Mouse (Mus musculus): ENCODE results near the gene Spn. TPM values are rescaled to one million over a fixed set of nuclear protein-coding genes. Genes with fewer than 3 reads are reported as not detected.
A peak's percentile ranks its signal among the peaks of the same experiment; 100 is the strongest.

Spn gene
- polyA plus RNA-seq, 1 experiment from 2014 or later = not detected

DNA sequence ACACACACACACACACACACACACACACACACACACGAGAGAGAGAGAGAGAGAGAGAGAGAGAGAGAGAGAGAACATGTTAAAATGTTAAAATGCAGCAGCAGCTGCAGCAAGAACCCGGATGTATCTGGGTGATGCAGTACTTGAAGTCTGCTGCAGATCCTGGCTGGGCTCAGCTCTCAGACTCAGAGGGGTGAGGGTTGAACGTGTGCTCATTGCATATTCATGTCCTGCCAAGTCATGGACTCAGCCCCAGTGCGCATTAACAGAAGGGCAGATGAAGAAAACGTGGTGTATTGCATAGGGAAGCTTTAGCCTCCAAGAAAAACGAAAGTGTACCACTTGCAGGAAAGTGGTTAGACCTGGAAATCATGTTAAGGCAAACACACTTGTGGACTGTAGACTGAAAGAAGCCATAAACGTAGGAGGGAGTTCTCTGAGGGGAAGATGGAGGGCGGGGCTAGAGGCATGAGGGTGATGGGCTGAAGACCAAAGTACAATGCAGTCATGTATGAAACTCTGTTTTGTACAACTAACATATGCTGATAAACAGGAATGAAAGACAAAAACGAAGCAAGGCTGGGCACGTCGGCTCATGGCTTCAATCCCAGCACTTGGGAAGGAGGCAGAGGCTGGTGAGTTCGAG lies 23.9 kb downstream of the Spn start:
- H3K36me3 ChIP-seq = no peaks in the 10 kb centered on the region
- H3K27me3 ChIP-seq = no peaks in the 10 kb centered on the region
- ATAC-seq (replicated peaks) = no peak
- no peak overlapping the region for H3K27ac ChIP-seq (replicated peaks)
- peaks cover 6% of the 10 kb centered on the region; the same call in 1 of the 2 replicates for H3K4me1 ChIP-seq
- no peak overlapping the region for H3K9ac ChIP-seq (replicated peaks)
- no peak overlapping the region for H3K4me3 ChIP-seq
- no peaks in the 10 kb centered on the region for H3K9me3 ChIP-seq
- no peak overlapping the region for H3K4me2 ChIP-seq (replicated peaks)
- WGBS = 48% methylated on average over 12 of the region's 12 CpGs

DNA sequence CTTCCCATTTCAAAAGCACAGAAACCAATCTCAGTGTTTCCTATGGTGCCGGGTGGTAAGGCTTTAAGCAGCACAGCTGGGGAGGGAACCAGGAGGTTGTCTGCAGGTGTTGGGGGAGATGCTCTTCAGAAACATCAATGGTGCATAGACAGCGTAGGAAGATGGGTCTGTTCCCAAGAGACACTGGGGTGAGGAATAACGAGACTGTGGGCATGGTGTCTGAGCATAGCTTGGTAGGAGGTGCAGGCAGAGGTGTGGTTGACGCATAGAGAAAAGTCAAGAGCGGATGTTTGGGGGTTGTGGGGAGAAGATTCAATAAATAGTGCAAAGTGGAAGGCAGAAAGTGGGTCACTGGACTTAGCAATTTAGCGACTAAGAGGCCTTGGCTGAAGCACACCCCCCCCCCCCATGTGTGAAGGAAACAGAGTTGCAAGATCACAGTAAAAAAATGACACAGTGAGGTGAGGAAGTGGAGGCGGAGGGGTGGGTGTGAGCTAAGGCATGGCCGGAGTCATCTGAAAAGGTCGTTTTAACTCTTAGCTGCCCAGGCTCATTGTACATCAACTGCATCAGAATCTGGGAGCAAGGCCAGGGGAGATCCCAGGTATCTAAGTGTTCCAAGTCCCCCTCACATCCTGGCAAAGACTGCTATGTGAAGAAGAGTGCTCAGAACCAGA lies 24.6 kb downstream of the Spn start:
- Histone ChIP-seq H3K9ac (replicated peaks) (no peak overlapping the region), H3K4me3 (no peak overlapping the region), H3K36me3 (no peaks in the 10 kb centered on the region), H3K4me1 (peaks cover 6% of the 10 kb centered on the region; the same call in 1 of the 2 replicates), H3K9me3 (no peaks in the 10 kb centered on the region), H3K27ac (replicated peaks) (no peak overlapping the region), H3K4me2 (replicated peaks) (no peak overlapping the region), H3K27me3 (no peaks in the 10 kb centered on the region)
- ATAC-seq (replicated peaks) = no peak
- WGBS = 54% methylated on average over 9 of the region's 9 CpGs

DNA sequence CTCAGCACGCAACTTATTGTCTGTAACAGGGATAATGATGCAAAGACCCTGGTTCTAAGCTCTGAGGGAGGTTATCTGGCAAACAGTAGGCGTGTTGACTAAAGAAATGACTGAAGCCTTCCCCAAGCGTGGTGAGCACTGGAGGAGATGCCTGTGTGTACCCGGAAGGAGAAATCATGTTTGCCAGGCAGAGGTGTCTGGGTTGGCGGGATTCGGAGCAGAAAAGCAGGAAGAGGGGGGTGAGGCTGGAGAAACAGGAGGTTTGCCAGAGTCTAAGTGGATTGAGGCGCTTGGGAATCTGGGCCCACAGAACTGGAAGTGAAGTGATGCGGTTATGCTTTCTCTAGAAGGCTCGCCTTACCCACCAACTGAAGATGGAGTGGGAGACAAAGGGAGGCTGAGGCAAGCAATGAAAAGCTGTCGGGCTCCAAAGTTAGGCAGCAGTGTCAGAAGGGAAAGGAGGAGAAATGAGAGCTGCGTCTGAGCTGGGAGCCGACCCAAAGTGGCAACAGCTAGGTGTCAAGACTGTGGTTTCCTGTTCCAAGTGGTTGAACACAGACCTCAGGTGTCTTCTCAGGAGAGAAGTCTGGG lies 25.3 kb downstream of the Spn start:
- H3K4me3 ChIP-seq = no peak overlapping the region

DNA sequence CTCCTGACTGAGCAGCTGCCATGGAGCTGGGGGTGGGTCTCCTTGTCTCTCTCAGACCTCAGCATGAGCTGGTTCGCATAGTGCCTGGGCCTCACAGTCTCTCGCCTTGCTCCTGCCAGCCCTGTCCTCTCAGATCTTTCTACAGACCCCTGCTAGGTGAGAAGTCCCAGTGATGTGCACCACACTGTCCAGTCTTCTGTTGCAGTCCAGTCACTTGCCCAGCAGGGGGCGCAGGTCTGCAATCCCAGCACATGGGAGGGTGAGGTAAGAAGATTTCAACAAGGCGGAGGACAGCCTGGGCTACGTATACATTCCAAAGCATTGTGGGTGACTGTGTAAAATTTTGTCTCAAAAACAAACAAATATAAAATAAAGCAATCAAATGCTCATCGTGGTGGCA lies 26.2 kb downstream of the Spn start:
- H3K9me3 ChIP-seq = no peaks in the 10 kb centered on the region
- WGBS = 45% methylated on average over 6 of the region's 6 CpGs
- H3K9ac ChIP-seq (replicated peaks) = no peak overlapping the region
- H3K27ac ChIP-seq (replicated peaks) = no peak overlapping the region
- H3K4me1 ChIP-seq = peaks cover 6% of the 10 kb centered on the region; the same call in 1 of the 2 replicates
- no peaks in the 10 kb centered on the region for H3K27me3 ChIP-seq
- H3K4me2 ChIP-seq (replicated peaks) = no peak overlapping the region
- ATAC-seq (replicated peaks) = 0 out of 2 replicates have a peak, but pooled peaks have one; percentile 6
- H3K4me3 ChIP-seq = no peak overlapping the region
- H3K36me3 ChIP-seq = no peaks in the 10 kb centered on the region

More for the DNA sequence above, 25.3 kb downstream of the Spn start:
- Histone ChIP-seq H3K27ac (replicated peaks) (no peak overlapping the region), H3K4me1 (peaks cover 6% of the 10 kb centered on the region; the same call in 1 of the 2 replicates), H3K27me3 (no peaks in the 10 kb centered on the region), H3K4me2 (replicated peaks) (no peak overlapping the region), H3K9me3 (no peaks in the 10 kb centered on the region), H3K9ac (replicated peaks) (no peak overlapping the region), H3K36me3 (no peaks in the 10 kb centered on the region)
- ATAC-seq (replicated peaks) = no peak
- 82% methylated on average over 12 of the region's 12 CpGs for WGBS

DNA sequence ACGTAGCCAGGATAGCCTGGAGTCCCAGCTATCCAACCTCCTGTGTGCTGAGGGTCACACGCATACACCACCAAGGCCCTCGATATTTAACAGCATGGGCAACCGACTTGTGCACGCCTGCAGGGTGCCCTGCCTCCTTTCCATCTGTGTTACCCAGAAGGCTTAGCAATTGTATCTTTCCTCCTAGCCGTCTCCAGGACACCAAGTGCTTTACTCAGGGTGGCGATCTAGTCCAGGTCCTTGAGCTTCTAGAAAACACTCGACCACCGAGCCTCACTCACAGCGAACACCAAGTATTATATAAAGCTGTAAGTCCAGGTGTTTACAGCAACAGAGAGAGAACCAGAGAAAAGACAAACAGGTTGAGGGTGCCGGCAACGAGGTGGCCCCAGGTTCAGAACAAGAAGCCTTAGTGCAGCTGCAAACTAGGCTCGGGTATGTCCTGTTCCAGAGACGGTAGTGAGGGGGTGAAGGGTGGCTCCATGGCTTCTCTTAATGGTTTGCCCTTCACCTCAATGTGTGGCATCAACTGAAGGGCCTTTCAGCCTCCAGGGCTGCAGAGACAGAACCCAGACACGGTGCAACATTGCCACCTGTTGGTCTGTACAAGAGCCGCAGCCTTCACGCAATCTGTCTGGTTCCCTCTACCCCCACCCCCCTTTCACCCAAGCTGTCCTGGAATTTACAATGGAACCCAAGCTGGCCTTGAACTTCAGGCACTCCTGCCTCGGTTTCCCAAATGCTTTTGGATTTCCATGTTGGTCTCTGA lies 27.2 kb downstream of the Spn start:
- H3K4me2 ChIP-seq (replicated peaks) = no peak overlapping the region
- H3K9ac ChIP-seq (replicated peaks) = no peak overlapping the region
- H3K27ac ChIP-seq (replicated peaks) = no peak overlapping the region
- H3K9me3 ChIP-seq = no peaks in the 10 kb centered on the region
- H3K4me1 ChIP-seq = peaks cover 6% of the 10 kb centered on the region; the same call in 1 of the 2 replicates
- H3K36me3 ChIP-seq = no peaks in the 10 kb centered on the region
- WGBS = 50% methylated on average over 18 of the region's 18 CpGs
- H3K27me3 ChIP-seq = no peaks in the 10 kb centered on the region
- peak; percentile 65 for ATAC-seq (replicated peaks)
- no peak overlapping the region for H3K4me3 ChIP-seq

- H3K27me3 ChIP-seq = no peaks in the 10 kb centered on the region
- no peak overlapping the region for H3K4me2 ChIP-seq (replicated peaks)
- ATAC-seq (replicated peaks) = no peak
- 0 out of 2 replicates have a peak overlapping the region, but pooled peaks have one; percentile 0 for H3K27ac ChIP-seq (replicated peaks)
- peaks cover 12% of the 10 kb centered on the region; the same call in 1 of the 2 replicates for H3K4me1 ChIP-seq
- H3K4me3 ChIP-seq = no peak overlapping the region
- no peak overlapping the region for H3K9ac ChIP-seq (replicated peaks)
- no peaks in the 10 kb centered on the region for H3K9me3 ChIP-seq
- H3K36me3 ChIP-seq = no peaks in the 10 kb centered on the region
- 68% methylated on average over 7 of the region's 7 CpGs for WGBS
Measured at GRCm38 (mm10) chr7:127105551-127105950, 32.1 kb downstream of the Spn start.

GRCm38 (mm10) chr7:127104560-127105332 lies 32.9 kb downstream of the Spn start:
- ATAC-seq (replicated peaks) = peak; percentile 81
- Histone ChIP-seq H3K9ac (replicated peaks) (peak overlapping the region; percentile 31; the same call in 1 of the 2 replicates), H3K4me2 (replicated peaks) (peak overlapping the region; percentile 39), H3K27ac (replicated peaks) (peak overlapping the region; percentile 64), H3K27me3 (no peaks in the 10 kb centered on the region), H3K9me3 (no peaks in the 10 kb centered on the region), H3K36me3 (no peaks in the 10 kb centered on the region), H3K4me1 (peaks cover 12% of the 10 kb centered on the region; the same call in 1 of the 2 replicates), H3K4me3 (peak overlapping the region; percentile 27)
- 14% methylated on average over 17 of the region's 17 CpGs for WGBS

DNA sequence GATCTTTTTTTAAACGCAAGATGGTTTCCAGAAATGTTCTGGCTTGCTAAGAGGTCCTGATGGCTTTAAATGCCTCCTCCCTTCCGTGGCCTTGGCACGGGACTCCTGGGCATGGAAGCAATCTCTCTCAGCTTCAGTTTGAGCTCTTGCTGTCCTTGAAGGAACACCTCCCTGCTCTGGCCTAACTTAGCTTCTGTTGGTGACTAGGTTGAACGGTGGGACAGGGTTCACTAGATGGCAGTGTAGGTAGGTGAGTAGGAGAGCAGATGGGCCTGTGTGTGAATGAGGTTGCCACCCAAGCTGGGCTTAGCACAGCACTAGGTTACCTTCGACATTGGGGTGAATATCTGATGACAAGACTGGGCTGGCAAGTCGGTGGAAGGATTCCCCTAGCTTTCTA lies 33.7 kb downstream of the Spn start:
- WGBS = 72% methylated on average over 6 of the region's 6 CpGs
- ATAC-seq (replicated peaks) = no peak
- no peak overlapping the region for H3K4me2 ChIP-seq (replicated peaks)
- H3K4me1 ChIP-seq = peaks cover 12% of the 10 kb centered on the region; the same call in 1 of the 2 replicates
- H3K4me3 ChIP-seq = no peak overlapping the region
- H3K27me3 ChIP-seq = no peaks in the 10 kb centered on the region
- no peaks in the 10 kb centered on the region for H3K36me3 ChIP-seq
- H3K27ac ChIP-seq (replicated peaks) = peak overlapping the region; percentile 64
- H3K9ac ChIP-seq (replicated peaks) = no peak overlapping the region
- H3K9me3 ChIP-seq = no peaks in the 10 kb centered on the region

GRCm38 (mm10) chr7:127102148-127102547 lies 35.5 kb downstream of the Spn start:
- no peak for ATAC-seq (replicated peaks)
- no peak overlapping the region for H3K9ac ChIP-seq (replicated peaks)
- H3K4me2 ChIP-seq (replicated peaks) = no peak overlapping the region
- no peak overlapping the region for H3K27ac ChIP-seq (replicated peaks)
- H3K27me3 ChIP-seq = no peaks in the 10 kb centered on the region
- no peak overlapping the region for H3K4me3 ChIP-seq
- no peaks in the 10 kb centered on the region for H3K36me3 ChIP-seq
- no peaks in the 10 kb centered on the region for H3K9me3 ChIP-seq
- 81% methylated on average over 6 of the region's 6 CpGs for WGBS
- peaks cover 12% of the 10 kb centered on the region; the same call in 1 of the 2 replicates for H3K4me1 ChIP-seq

GRCm38 (mm10) chr7:127101451-127102016 lies 36.1 kb downstream of the Spn start:
- Histone ChIP-seq H3K4me1 (peaks cover 12% of the 10 kb centered on the region; the same call in 1 of the 2 replicates), H3K36me3 (no peaks in the 10 kb centered on the region), H3K9ac (replicated peaks) (no peak overlapping the region), H3K9me3 (no peaks in the 10 kb centered on the region), H3K27ac (replicated peaks) (no peak overlapping the region), H3K4me2 (replicated peaks) (no peak overlapping the region), H3K27me3 (no peaks in the 10 kb centered on the region), H3K4me3 (no peak overlapping the region)
- ATAC-seq (replicated peaks) = no peak
- 46% methylated on average over 2 of the region's 2 CpGs for WGBS

GRCm38 (mm10) chr7:127099528-127099927 lies 38.1 kb downstream of the Spn start:
- no peak overlapping the region for H3K9ac ChIP-seq (replicated peaks)
- ATAC-seq (replicated peaks) = no peak
- H3K4me2 ChIP-seq (replicated peaks) = no peak overlapping the region
- WGBS = 91% methylated on average over 4 of the region's 4 CpGs
- H3K27me3 ChIP-seq = no peaks in the 10 kb centered on the region
- H3K9me3 ChIP-seq = no peaks in the 10 kb centered on the region
- H3K4me3 ChIP-seq = no peak overlapping the region
- no peak overlapping the region for H3K27ac ChIP-seq (replicated peaks)
- no peaks in the 10 kb centered on the region for H3K36me3 ChIP-seq
- peaks cover 7% of the 10 kb centered on the region; the same call in 1 of the 2 replicates for H3K4me1 ChIP-seq

Measured in forebrain, embryonic 15.5 days (tissue).